Mouse (Mus musculus) E14TG2a.4 (cell line): ENCODE data around the gene Bnc1.

ENCODE experiments used
- CTCF ChIP-seq: conservative IDR thresholded peaks from 2 replicates; pipeline ENCODE4 v1.5.1; 2014; ENCODE audit warnings: low read length
- NANOG ChIP-seq: IDR thresholded peaks from 2 replicates; pipeline ENCODE4 v1.6.1; 2014; ENCODE audit warnings: borderline replicate concordance, low read length, mixed read lengths

DNA sequence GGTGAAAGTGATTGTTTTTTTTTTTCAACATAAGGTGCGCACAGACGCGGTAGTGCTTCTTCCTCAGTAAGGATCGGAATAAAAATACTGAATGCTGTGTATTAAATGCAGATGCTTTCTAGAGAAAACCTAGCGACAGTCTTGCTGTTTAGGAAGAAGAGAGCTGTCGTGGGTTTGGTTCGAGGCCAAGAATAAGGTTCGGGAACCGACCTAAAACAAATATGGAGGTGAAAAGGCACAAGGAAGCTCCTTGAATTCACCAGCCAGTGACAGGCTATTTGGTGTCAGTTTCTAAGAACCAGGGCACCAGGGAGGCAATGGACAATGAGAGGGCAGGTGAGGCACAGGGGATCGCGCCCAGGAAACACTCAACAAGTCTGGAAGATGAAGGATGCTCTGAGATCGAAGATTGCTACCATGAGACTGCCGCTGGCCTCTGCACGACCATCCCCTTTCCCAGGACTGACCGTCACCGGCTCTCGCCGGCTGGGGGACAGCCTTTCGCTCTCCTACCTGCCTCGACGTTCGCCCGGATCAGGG is 59.0 kb downstream of the Bnc1 start:
- no peak for TF ChIP-seq CTCF
- no peak for TF ChIP-seq NANOG
